Mouse (Mus musculus): ENCODE measurements around the gene Igsf8.

DNA sequence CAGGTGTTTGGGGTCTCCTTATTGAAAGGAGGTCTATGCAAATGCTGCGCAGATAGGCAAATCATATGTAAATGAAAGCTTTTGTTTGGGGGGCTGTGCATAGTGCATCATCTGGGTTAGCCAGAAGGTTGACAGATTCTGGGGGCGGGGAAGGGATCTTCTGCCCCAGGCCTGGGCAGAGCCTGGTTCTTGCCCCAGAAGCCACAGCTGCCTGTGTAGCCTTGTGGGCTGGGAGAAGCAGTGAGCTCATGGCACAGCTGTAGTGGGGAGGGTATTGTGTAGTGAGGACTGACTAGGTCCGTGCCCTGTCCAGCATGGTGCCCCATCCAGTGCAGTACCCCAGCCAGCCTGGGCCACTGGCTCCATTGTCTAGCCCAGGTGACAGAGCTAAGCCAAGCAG is 53.5 kb downstream of the Igsf8 start:
- TF ChIP-seq TAL1 (conservative IDR thresholded peaks at IDR 0.05; ENCODE audit: low read depth, low read length) (no peak), CTCF (IDR thresholded peaks at IDR 0.05; ENCODE audit: low read depth, low read length) (no peak), GATA1 (IDR thresholded peaks at IDR 0.05; ENCODE audit: borderline replicate concordance, low read length) (no peak), POLR2AphosphoS5 (IDR thresholded peaks at IDR 0.05; ENCODE audit: insufficient replicate concordance, low read depth, low read length) (no peak)

Data from G1E (cell line).